Mouse (Mus musculus) hindbrain, embryonic 12.5 days (tissue): Measurements from ENCODE around the gene Prr14l. TPM values are rescaled to one million over a fixed set of nuclear protein-coding genes. Genes with fewer than 3 reads are reported as not detected.
"Not testable (repeated sequence)": the region's sequence is repeated elsewhere in the genome, so short reads cannot be mapped to it uniquely, and the experiment has no call there.

Experiments
- ATAC-seq: fragments of 200-750 bp; cut with Nextera tagmentation; 2 replicates; pipeline ENCODE4 v1.8.0; 2017; ENCODE audit warnings: moderate TSS enrichment; ENCODE audit not compliant: low FRiP score
- H3K27ac ChIP-seq: fragments of 300-500 bp; sonication (generic); 2 replicates; pipeline ENCODE4 v1.5.1; 2016; ENCODE audit warnings: mild to moderate bottlenecking
- H3K27me3 ChIP-seq: fragments of 300-500 bp; sonication (generic); 2 replicates; pipeline ENCODE4 v1.6.1; 2016; ENCODE audit warnings: mild to moderate bottlenecking
- H3K36me3 ChIP-seq: fragments of 300-500 bp; sonication (generic); 2 replicates; pipeline ENCODE4 v1.6.1; 2016; ENCODE audit warnings: mild to moderate bottlenecking
- H3K4me1 ChIP-seq: fragments of 300-500 bp; sonication (generic); 2 replicates; pipeline ENCODE4 v1.6.1; 2016
- H3K4me2 ChIP-seq: fragments of 300-500 bp; sonication (generic); replicated peaks from 2 replicates; pipeline ENCODE4 v1.6.1; 2016; ENCODE audit warnings: mild to moderate bottlenecking
- H3K4me3 ChIP-seq: fragments of 300-500 bp; sonication (generic); 2 replicates; pipeline ENCODE4 v1.5.1; 2016; ENCODE audit warnings: mild to moderate bottlenecking
- H3K9ac ChIP-seq: fragments of 300-500 bp; sonication (generic); 2 replicates; pipeline ENCODE4 v1.6.1; 2016; ENCODE audit warnings: mild to moderate bottlenecking, moderate library complexity
- H3K9me3 ChIP-seq: fragments of 300-500 bp; sonication (generic); replicated peaks from 2 replicates; pipeline ENCODE4 v1.6.1; 2016; ENCODE audit warnings: mild to moderate bottlenecking
- WGBS: fragments of 180-500 bp; shearing (Covaris S2); methylation state at CpG from one replicate; pipeline ENCODE4 v1.1.7; 2016; 5-methylcytosine and 5-hydroxymethylcytosine counted together
- polyA plus RNA-seq: library from polyadenylated mRNA; unstranded; fragments of >200 nt; fragmentation: Nextera tagmentation; extraction: Ambion mirVana; gene quantifications from 2 replicates; pipeline ENCODE4 v1.2.1, GENCODE M21; 2016

Prr14l gene
- polyA plus RNA-seq, 1 experiment from 2014 or later = 17.3 TPM

DNA sequence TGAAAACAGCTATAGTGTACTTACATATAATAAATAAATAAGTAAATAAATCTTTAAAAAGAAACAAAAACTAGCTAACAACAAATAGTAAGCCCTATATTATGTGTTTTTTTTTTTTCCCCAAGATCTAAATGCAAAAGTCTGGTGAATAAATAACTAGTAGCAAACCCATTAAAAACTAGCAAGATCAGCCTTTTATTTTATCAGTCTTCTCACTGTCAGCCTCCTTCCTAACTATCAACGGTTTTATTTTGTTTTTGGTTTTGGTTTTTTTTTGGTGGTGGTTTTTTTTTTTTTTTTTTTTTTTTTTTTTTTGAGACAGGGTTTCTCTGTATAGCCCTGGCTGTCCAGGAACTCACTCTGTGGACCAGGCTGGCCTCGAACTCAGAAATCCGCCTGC is 4.5 kb downstream of the Prr14l start:
- H3K36me3 ChIP-seq, H3K9ac ChIP-seq, ATAC-seq, H3K27me3 ChIP-seq, H3K27ac ChIP-seq, H3K9me3 ChIP-seq, H3K4me3 ChIP-seq, H3K4me2 ChIP-seq: not testable (repeated sequence)
- WGBS = 94% methylated on average over 3 of the region's 3 CpGs
- peaks cover 21% of the 10 kb centered on the region for H3K4me1 ChIP-seq

DNA sequence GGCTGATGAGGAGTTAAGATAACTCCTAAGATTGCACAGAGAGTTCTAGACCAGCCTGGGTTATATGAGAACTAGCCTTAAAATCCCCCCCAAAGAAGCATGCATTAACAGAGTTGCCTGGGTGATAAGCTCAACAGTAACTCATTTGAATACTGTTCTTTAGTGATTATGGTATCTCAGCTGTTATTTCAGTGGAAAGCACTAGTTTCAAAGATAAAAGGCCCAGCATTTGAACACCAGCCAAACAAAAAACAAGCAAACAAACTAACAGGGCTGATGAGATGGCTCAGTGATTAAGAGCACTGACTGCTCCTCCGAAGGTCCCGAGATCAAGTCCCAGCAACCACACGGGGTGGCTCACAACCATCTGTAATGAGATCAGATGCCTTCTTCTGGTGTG is 4.9 kb downstream of the Prr14l start:
- Histone ChIP-seq H3K27me3 (no peaks in the 10 kb centered on the region), H3K4me2 (no peak overlapping the region), H3K9ac (no peak overlapping the region), H3K27ac (no peak overlapping the region), H3K4me3 (no peak overlapping the region), H3K9me3 (no peaks in the 10 kb centered on the region), H3K4me1 (peaks cover 21% of the 10 kb centered on the region), H3K36me3 (peaks cover 13% of the 10 kb centered on the region)
- WGBS = 96% methylated on average over 3 of the region's 3 CpGs
- no peak for ATAC-seq

DNA sequence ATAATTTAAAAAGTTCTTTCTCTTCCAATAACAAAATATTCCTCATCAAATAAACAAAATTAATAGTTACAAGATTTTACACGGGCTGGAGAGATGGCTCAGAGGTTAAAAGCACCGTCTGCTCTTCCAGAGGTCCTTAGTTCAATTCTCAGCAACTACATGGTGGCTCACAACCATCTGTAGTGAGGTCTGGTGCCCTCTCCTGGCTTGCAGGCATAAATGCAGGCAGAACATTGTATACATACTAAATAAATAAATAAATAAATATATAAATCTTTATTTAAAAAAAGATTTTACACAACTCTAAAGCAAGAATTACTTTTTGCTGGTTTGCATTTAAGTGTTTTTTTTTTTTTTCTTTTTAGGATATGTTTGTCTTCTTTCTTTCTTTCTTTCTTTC is 14.0 kb downstream of the Prr14l start:
- Histone ChIP-seq H3K9me3 (no peaks in the 10 kb centered on the region), H3K9ac (no peak overlapping the region), H3K4me1 (no peaks in the 10 kb centered on the region), H3K27ac (no peak overlapping the region), H3K4me3 (no peak overlapping the region), H3K36me3 (peaks cover 79% of the 10 kb centered on the region), H3K4me2 (no peak overlapping the region), H3K27me3 (no peaks in the 10 kb centered on the region)
- no peak for ATAC-seq
- WGBS = 95% methylated on average over 2 of the region's 2 CpGs

GRCm38 (mm10) chr5:32836976-32837375 is 17.1 kb downstream of the Prr14l start:
- Histone ChIP-seq H3K9me3 (no peaks in the 10 kb centered on the region), H3K4me1 (no peaks in the 10 kb centered on the region), H3K4me2 (no peak overlapping the region), H3K36me3 (peaks cover 74% of the 10 kb centered on the region), H3K4me3 (no peak overlapping the region), H3K27ac (no peak overlapping the region), H3K27me3 (no peaks in the 10 kb centered on the region), H3K9ac (no peak overlapping the region)
- no peak for ATAC-seq
- WGBS = 97% methylated on average over 5 of the region's 5 CpGs

DNA sequence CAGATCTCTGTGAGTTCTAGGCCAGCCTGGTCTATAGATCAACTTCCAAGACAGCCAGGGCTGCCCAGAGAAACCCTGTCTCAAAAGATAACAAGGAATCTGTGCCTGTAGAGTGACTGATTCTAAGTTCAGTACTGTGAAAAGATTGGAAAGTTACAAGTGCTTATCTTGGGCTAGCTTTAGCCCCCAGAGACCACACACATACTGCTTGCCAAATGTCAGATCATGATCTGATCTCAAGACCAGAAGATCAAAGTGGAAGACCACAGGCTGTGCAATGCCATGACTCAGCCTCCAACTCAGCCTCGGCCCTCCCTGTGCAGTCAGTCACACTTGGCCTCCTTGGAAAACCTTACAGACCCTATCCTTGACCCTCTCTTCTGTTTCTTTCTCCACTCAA is 19.6 kb downstream of the Prr14l start:
- 94% methylated on average over 1 of the region's 1 CpGs for WGBS
- peaks cover 76% of the 10 kb centered on the region for H3K36me3 ChIP-seq
- no peak overlapping the region for H3K9ac ChIP-seq
- no peaks in the 10 kb centered on the region for H3K9me3 ChIP-seq
- no peak for ATAC-seq
- no peaks in the 10 kb centered on the region for H3K27me3 ChIP-seq
- H3K4me1 ChIP-seq = no peaks in the 10 kb centered on the region
- H3K27ac ChIP-seq = no peak overlapping the region
- no peak overlapping the region for H3K4me3 ChIP-seq
- H3K4me2 ChIP-seq = no peak overlapping the region

- Histone ChIP-seq H3K36me3 (peaks cover 83% of the 10 kb centered on the region), H3K27me3 (no peaks in the 10 kb centered on the region), H3K9me3 (no peaks in the 10 kb centered on the region), H3K4me1 (no peaks in the 10 kb centered on the region), H3K4me2 (no peak overlapping the region), H3K4me3 (no peak overlapping the region), H3K9ac (no peak overlapping the region), H3K27ac (no peak overlapping the region)
- ATAC-seq = no peak
- 94% methylated on average over 2 of the region's 2 CpGs for WGBS
Measured at GRCm38 (mm10) chr5:32830054-32830453, 24.0 kb downstream of the Prr14l start.

- ATAC-seq, H3K4me3 ChIP-seq, H3K4me2 ChIP-seq, H3K4me1 ChIP-seq, H3K27ac ChIP-seq, H3K27me3 ChIP-seq, H3K9me3 ChIP-seq, H3K9ac ChIP-seq: not testable (repeated sequence)
- WGBS = 94% methylated on average over 1 of the region's 1 CpGs
- peaks cover 72% of the 10 kb centered on the region for H3K36me3 ChIP-seq
Measured at GRCm38 (mm10) chr5:32828766-32829165, 25.3 kb downstream of the Prr14l start.

DNA sequence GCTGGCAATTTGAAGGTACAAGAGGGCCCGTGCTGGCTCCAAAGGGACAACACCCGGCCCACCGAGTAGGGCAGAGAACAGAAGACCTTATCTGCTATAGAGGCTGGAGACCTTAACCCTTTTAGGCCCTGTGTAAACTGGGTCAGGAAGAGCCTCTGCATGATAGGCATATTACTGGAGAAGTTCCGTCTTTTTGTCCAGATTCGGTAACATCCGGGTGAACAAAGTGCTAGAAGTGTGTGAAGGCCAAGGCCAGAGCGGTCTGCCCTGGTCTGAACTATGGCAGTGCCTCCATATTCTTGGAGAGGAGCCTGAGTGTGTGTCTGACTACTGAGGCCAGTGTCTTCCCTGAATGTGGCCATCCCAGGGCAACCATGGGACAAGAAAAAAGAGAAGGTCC is 27.0 kb downstream of the Prr14l start, which contains the start of gene Gm20671:
Gm20671 (minus strand) TSS at position 101 of the 400 bp plus-strand sequence.
- H3K36me3 ChIP-seq = peaks cover 68% of the 10 kb centered on the region
- ATAC-seq = no peak
- H3K9ac ChIP-seq = no peak within 1 kb of the TSS
- no peaks in the 10 kb centered on the region for H3K4me1 ChIP-seq
- no peak within 1 kb of the TSS for H3K4me3 ChIP-seq
- H3K27me3 ChIP-seq = no peaks in the 10 kb centered on the region
- H3K9me3 ChIP-seq = no peaks in the 10 kb centered on the region
- no peak within 1 kb of the TSS for H3K4me2 ChIP-seq
- 91% methylated on average over 7 of the region's 7 CpGs for WGBS
- no peak within 1 kb of the TSS for H3K27ac ChIP-seq

DNA sequence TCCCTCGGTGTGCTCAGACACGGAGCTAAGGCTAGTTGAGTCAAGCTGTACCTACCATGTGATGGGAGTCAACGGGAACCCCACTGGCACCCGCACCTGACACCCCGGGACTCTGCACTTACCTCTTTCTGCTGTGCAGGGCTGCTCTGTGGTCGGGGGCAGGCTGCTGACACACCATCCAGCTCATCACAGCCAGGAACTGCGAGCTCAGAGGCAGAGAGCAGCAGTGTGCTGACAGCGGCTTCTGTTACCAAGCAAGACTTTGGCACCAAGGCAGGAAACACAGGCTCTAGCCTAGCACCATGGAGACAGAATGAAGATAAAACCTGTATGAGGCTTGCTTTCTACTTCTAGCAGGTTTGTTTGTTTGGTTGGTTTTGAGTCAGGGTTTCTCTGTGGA is 33.6 kb downstream of the Prr14l start:
- Histone ChIP-seq H3K4me2 (no peak overlapping the region), H3K27ac (no peak overlapping the region), H3K27me3 (no peaks in the 10 kb centered on the region), H3K36me3 (peaks cover 64% of the 10 kb centered on the region), H3K4me3 (no peak overlapping the region), H3K4me1 (no peaks in the 10 kb centered on the region), H3K9me3 (no peaks in the 10 kb centered on the region), H3K9ac (no peak overlapping the region)
- 94% methylated on average over 8 of the region's 8 CpGs for WGBS
- ATAC-seq = no peak

- Histone ChIP-seq H3K9ac (no peak overlapping the region), H3K9me3 (no peaks in the 10 kb centered on the region), H3K4me1 (no peaks in the 10 kb centered on the region), H3K27ac (no peak overlapping the region), H3K36me3 (peaks cover 67% of the 10 kb centered on the region), H3K27me3 (no peaks in the 10 kb centered on the region), H3K4me2 (no peak overlapping the region), H3K4me3 (no peak overlapping the region)
- WGBS = 93% methylated on average over 4 of the region's 4 CpGs
- ATAC-seq = no peak
Measured at GRCm38 (mm10) chr5:32815396-32815795, 38.7 kb downstream of the Prr14l start.

DNA sequence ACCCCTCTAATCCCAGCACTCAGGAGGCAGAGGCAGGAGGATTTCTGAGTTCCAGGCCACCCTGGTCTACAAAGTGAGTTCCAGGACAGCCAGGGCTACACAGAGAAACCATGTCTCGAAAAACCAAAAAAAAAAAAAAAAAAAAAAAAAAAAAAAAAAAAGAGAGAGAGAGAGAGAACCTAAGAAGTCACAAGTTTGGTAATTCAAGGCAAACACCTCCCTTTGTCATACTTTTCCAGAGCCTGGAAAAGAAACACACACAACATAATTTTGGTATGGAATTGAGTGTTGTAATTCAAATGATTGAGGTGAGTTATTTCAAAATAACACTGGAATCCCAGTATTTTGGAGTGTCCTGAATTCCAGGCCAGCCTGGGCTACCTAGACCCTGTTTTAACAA is 67.6 kb downstream of the Prr14l start:
- H3K4me2 ChIP-seq, H3K9ac ChIP-seq, H3K27me3 ChIP-seq, H3K27ac ChIP-seq, H3K4me1 ChIP-seq, H3K4me3 ChIP-seq, ATAC-seq, H3K9me3 ChIP-seq: not testable (repeated sequence)
- H3K36me3 ChIP-seq = peaks cover 20% of the 10 kb centered on the region
- 100% methylated on average over 1 of the region's 1 CpGs for WGBS

GRCm38 (mm10) chr5:32785313-32785915 is 68.6 kb downstream of the Prr14l start, which contains the start of gene Pisd:
TSS of gene Pisd (minus strand) at chr5:32785646.
- peak; percentile 99 for ATAC-seq

GRCm38 (mm10) chr5:32784726-32785125 is 69.3 kb downstream of the Prr14l start:
- Histone ChIP-seq H3K4me2 (peak overlapping the region; percentile 74), H3K27me3 (no peaks in the 10 kb centered on the region), H3K9me3 (no peaks in the 10 kb centered on the region), H3K4me1 (peaks cover 8% of the 10 kb centered on the region), H3K36me3 (peaks cover 11% of the 10 kb centered on the region; the same call in 1 of the 2 replicates), H3K4me3 (peak overlapping the region; percentile 93), H3K27ac (no peak overlapping the region), H3K9ac (peak overlapping the region; percentile 78)
- no peak for ATAC-seq
- 25% methylated on average over 5 of the region's 5 CpGs for WGBS

More at GRCm38 (mm10) chr5:32785313-32785915, 68.6 kb downstream of the Prr14l start, which contains the start of gene Pisd:
- H3K4me1 ChIP-seq = peaks cover 8% of the 10 kb centered on the region
- peak within 1 kb of the TSS; percentile 80 for H3K27ac ChIP-seq
- H3K27me3 ChIP-seq = no peaks in the 10 kb centered on the region
- peak within 1 kb of the TSS; percentile 74 for H3K4me2 ChIP-seq
- peak within 1 kb of the TSS; percentile 78 for H3K9ac ChIP-seq
- peak within 1 kb of the TSS; percentile 93 for H3K4me3 ChIP-seq
- H3K36me3 ChIP-seq = peaks cover 15% of the 10 kb centered on the region
- no peaks in the 10 kb centered on the region for H3K9me3 ChIP-seq
- WGBS = under 1% methylated on average over 52 of the region's 52 CpGs
